Mouse (Mus musculus) layer of hippocampus, adult 8-10 months (tissue): Measurements from ENCODE around the gene Sphkap. TPM values are rescaled to one million over a fixed set of nuclear protein-coding genes. Genes with fewer than 3 reads are reported as not detected.
A peak's percentile ranks its signal among the peaks of the same experiment; 100 is the strongest.

ENCODE experiments used
- DNase-seq, 2 experiments: peaks; one replicate each; pipeline ENCODE4 v3.0.0; 2022; ENCODE audit warnings: low spot score in 2 of 2
- total RNA-seq, 4 experiments: library from RNA; stranded (reverse); gene quantifications; 2 replicates each; pipeline ENCODE4 v1.2.4; 2022

Sphkap gene
- total RNA-seq, 4 experiments from 2014 or later, result 188 to 207 (median 197) TPM

DNA sequence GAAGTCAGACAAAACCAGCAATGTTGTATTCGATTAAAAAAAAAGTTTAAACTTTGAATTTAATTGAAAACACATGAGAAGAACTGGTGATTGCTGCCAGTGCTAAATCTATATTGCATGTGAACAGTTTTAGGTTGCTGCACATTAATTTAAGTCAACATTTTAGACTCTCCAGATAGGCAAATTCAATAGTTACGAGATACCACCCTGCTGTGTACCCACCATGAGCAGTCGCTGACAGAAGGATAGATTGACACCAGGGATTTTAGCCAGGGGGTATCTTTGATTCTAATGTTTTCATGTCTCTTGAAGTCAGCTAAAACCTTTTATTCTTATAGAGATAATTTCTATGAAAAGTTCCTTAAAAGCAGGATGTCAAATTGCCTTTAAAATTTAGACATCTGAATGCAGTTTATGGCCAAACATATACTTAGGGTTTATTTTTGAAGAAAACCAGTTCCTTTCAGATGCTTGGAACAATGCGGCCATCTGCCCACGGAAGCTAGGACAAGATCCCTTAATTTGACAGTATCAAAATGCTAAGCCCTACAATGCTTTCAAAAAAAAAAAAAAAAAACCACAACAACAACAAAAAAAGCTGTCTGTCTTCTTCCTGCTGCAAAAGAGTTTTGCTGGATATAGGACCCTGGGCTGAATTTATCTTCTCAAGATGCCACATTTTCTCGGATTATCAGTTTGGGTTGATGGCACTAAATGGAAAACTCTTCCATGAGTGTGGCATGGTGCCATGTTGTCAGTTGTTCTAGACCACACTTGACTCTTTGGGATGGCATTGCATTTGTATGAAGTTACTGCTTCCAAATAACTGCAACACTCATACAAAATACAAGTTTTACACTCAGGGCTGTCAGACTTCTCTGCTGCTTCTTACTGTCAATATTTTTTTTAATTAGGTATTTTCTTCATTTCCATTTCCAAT is 110.6 kb downstream of the Sphkap start:
- no peak for DNase-seq

- no peak for DNase-seq
Observed at GRCm38 (mm10) chr1:83285866-83286265, 122.1 kb downstream of the Sphkap start.

GRCm38 (mm10) chr1:83277044-83277443 is 131.0 kb downstream of the Sphkap start:
- DNase-seq, result peak; percentile 80 to 83

DNA sequence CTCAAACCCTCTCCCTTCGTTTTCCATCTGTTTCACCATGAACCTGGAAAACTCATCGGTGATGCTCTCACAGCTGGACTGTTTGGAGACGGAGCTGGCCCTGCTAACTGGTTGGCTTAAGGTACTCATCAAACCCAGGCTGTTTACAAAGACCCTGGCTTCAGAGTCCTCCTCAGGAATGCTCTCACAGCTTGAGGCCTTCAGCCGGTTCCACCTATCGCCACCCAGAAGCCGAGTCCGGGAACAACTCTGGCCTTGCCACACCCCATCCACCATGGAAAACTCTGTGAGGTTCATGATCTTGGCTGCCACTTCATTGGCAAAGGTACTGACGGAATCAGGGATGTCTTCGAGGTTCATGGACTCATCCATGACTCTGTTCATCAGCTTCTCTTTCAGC is 131.4 kb downstream of the Sphkap start:
- DNase-seq, result no peak

DNA sequence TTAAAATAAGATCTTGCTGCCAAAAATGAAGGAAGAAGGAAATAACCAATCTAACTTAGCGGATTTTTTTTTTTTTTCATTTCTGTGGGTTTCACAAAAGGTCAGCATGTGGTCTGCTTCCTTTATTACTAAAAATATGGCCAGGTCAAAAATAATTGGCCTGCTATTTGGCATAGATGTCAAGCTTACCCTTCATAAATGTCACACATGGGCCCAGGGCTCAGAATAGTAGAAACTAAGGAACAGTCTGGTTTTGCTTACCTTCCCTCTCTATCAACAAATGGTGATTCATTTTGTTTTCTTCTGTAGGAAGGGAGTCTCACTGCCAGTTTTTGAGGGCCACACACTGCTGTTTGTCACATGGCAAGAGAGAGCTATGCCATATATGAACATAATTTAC is 156.3 kb downstream of the Sphkap start:
- DNase-seq, result no peak

GRCm38 (mm10) chr1:83248235-83248746 is 159.7 kb downstream of the Sphkap start:
- no peak for DNase-seq

DNA sequence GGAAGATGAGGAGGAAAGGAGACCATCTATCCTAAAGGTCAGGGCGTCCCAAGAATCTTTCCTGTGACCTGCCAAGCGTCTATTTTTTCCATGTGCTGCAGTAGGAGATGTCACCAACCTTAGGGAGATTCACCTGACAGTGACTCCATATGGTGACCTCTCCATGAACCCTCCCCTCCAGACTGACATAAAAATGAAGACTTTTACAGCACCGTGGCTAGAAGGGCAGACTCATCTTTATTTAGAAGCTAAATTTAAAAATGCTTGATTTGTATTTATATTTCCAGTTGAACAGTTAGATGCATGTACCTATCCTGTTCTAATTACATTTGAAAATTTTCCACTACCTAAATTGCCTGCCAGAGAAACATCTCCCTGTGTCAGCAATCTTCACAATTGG is 180.1 kb downstream of the Sphkap start:
- DNase-seq, result no peak

DNA sequence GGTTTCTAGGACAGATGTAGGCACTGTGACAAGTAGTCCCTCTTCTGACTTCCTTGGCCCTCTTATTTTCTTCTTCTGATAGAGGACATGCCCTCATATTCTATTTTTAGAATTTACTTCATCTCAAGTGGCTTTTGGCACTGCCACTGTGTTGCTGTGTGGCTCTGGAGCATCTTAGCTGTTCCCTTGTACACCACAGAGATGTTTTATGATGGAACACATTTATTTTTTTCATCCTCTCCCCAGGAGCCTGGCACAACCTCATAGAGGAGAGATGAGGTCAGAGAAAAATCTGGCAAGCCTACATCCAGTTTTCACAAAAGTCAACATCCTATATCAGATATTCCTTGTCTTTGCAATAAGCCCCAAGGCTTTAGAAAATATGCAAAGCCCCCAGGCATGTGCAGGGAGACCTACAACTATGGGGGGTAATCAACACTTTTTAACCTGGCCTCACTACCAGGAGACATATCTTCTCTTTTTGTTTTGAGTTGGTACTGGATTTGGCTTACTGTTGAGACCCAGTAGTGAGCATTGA is 183.5 kb downstream of the Sphkap start:
- DNase-seq, result no peak

GRCm38 (mm10) chr1:83223072-83223471 is 184.9 kb downstream of the Sphkap start:
- no peak for DNase-seq

- DNase-seq, result peak in 1 of 2 experiments; percentile 9
Observed at GRCm38 (mm10) chr1:83218260-83218659, 189.7 kb downstream of the Sphkap start.

DNA sequence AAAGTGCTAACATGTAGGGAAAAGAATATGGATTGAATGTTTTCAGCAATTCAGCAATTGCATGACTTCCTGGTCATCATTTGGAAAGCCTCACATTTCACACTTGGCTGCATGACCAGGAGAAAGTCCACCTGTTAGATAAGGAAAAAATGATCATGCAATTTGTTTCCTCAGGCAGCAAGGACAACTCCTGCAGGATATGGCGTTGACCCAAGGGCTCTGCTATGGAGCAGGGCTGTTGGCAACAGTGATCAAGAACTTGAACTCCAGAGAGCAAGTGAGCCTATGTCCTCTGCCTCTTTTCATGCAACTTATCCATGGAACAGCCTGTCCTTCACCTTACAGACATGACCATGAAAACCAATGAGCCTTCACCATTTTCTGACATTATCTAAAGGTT is 198.0 kb downstream of the Sphkap start:
- DNase-seq, result no peak

Other genes starting within 250 kb of the Sphkap start
- 1 to 10 TPM in 2 of 4 experiments, under 1 TPM in 2; 0.66 to 1.6 (median 1.1) TPM for gene Daw1, start 248.4 kb downstream of the Sphkap start, total RNA-seq